Mouse (Mus musculus): ENCODE data around the gene Leo1. TPM values are rescaled to one million over a fixed set of nuclear protein-coding genes. Genes with fewer than 3 reads are reported as not detected.
"Not testable (repeated sequence)": the region's sequence is repeated elsewhere in the genome, so short reads cannot be mapped to it uniquely, and the experiment has no call there.

Gene Leo1
- total and polyA plus RNA-seq, 3 experiments: 43.1 to 60.7 (median 49.9) TPM

DNA sequence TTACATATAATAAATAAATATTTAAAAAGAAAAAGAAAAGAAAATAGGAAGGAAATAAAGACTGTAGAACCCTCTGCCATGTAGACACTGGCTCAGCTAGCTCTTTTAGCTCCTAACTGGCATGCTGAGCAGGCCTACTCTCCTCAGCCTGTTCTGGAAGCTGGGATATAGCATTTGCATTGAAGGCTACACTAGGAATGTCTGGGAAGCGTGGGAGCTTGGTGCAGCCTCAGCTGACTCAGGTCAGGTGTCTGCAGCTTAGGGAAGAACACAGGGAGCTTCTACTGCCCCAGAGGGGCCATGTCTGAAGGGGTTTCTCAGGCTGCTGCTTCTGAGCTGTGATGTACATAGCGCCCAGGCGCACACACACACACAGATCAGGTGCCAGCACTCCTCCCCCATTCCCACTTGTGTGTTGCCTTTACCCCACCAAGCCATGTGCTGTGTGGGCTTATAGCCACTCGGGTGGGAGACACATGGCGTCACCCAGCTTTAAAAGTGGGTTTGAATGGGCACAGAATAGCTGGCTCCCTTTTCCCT, 39.3 kb downstream of the Leo1 start:
- peaks cover 23 to 76% of the 10 kb centered on the region in 2 experiments for H3K36me3 ChIP-seq (replicated peaks in 1 of 2; ENCODE audit: control insufficient read depth in 1 of 2, insufficient read depth in 1 of 2, low read length in 1 of 2)
- no peaks in the 10 kb centered on the region for H3K79me2 ChIP-seq (replicated peaks; ENCODE audit: control insufficient read depth, extremely low read depth, insufficient read depth, poor library complexity, severe bottlenecking)

GRCm38 (mm10) chr9:75485231-75485630, 43.9 kb downstream of the Leo1 start:
- TF ChIP-seq PAX5 (IDR thresholded peaks at IDR 0.05; ENCODE audit: low read length) (no peak), BHLHE40 (IDR thresholded peaks at IDR 0.05; ENCODE audit: low read depth, low read length) (no peak), MEF2A (IDR thresholded peaks at IDR 0.05; ENCODE audit: borderline replicate concordance, low read depth, low read length) (no peak), JUND (conservative IDR thresholded peaks at IDR 0.05; ENCODE audit: low read depth, low read length) (no peak), GABPA (IDR thresholded peaks at IDR 0.05; ENCODE audit: insufficient replicate concordance, low read depth, low read length) (no peak), MYC (IDR thresholded peaks at IDR 0.05; ENCODE audit: low read depth, low read length) (no peak), USF1 (IDR thresholded peaks at IDR 0.05; ENCODE audit: low read depth, low read length) (no peak), MAX (IDR thresholded peaks at IDR 0.05; ENCODE audit: low read length) (no peak), KAT2A (IDR thresholded peaks at IDR 0.05; ENCODE audit: insufficient replicate concordance, low read length) (no peak), CHD1 (IDR thresholded peaks at IDR 0.05; ENCODE audit: low read depth, low read length) (no peak), MAZ (IDR thresholded peaks at IDR 0.05; ENCODE audit: low read depth, low read length) (no peak), ZC3H11A (IDR thresholded peaks at IDR 0.05; ENCODE audit: low read depth, low read length) (no peak), USF2 (conservative IDR thresholded peaks at IDR 0.05; ENCODE audit: low read depth, low read length) (no peak)
- Histone ChIP-seq H3K27me3 (replicated peaks) (no peaks in the 10 kb centered on the region), H3K4me3 (replicated peaks in 1 of 3; ENCODE audit: low read depth in 2 of 3, low read length in 2 of 3, poor library complexity in 1 of 3) (no peak overlapping the region), H3K4me2 (ENCODE audit: insufficient read depth, low read depth, poor library complexity, severe bottlenecking) (no peak overlapping the region), H3K79me2 (replicated peaks; ENCODE audit: control insufficient read depth, extremely low read depth, insufficient read depth, poor library complexity, severe bottlenecking) (no peaks in the 10 kb centered on the region), H3K36me3 (replicated peaks in 1 of 2; ENCODE audit: control insufficient read depth in 1 of 2, insufficient read depth in 1 of 2, low read length in 1 of 2) (peaks cover 27 to 62% of the 10 kb centered on the region in 2 experiments), H3K27ac (ENCODE audit: insufficient read depth, low read depth) (no peak overlapping the region), H3K9me3 (replicated peaks; ENCODE audit: low read length) (peaks cover 9% of the 10 kb centered on the region), H3K9ac (ENCODE audit: insufficient read depth, low read depth) (no peak overlapping the region), H3K4me1 (ENCODE audit: control insufficient read depth in 1 of 2, insufficient read depth in 2 of 2) (no peaks in the 10 kb centered on the region)
- in situ Hi-C loops (cut with MboI; ENCODE audit: low pct_ligation_motif_present, low pct_unique_long_range_greater_than_20kb, low sequenced_read_pairs): no loop called here
- no peak for DNase-seq (ENCODE audit: extremely low read depth)
- dilution Hi-C loops (cut with MboI; ENCODE audit: extremely low pct_ligation_motif_present, extremely low pct_unique_long_range_greater_than_20kb, low sequenced_read_pairs): no loop called here

More for the DNA sequence above, 39.3 kb downstream of the Leo1 start:
- DNase-seq (ENCODE audit: extremely low read depth): no peak
- H3K4me3 ChIP-seq (replicated peaks in 1 of 3; ENCODE audit: low read depth in 2 of 3, low read length in 2 of 3, poor library complexity in 1 of 3): no peak overlapping the region
- no peak overlapping the region for H3K9ac ChIP-seq (ENCODE audit: insufficient read depth, low read depth)
- TF ChIP-seq JUND (conservative IDR thresholded peaks at IDR 0.05; ENCODE audit: low read depth, low read length): no peak
- no peak for TF ChIP-seq POLR2AphosphoS2 (IDR thresholded peaks at IDR 0.05; ENCODE audit: low read depth, low read length)
- TF ChIP-seq MAX (IDR thresholded peaks at IDR 0.05; ENCODE audit: low read length): no peak
- TF ChIP-seq SMC3 (IDR thresholded peaks at IDR 0.05; ENCODE audit: low read depth, low read length): no peak
- no peak for TF ChIP-seq E2F4 (IDR thresholded peaks at IDR 0.05; ENCODE audit: insufficient replicate concordance, low read depth, low read length)
- no peak for TF ChIP-seq GABPA (IDR thresholded peaks at IDR 0.05; ENCODE audit: insufficient replicate concordance, low read depth, low read length)
- no peak for TF ChIP-seq TBP (conservative IDR thresholded peaks at IDR 0.05; ENCODE audit: low read depth, low read length)
- no peak for TF ChIP-seq KAT2A (IDR thresholded peaks at IDR 0.05; ENCODE audit: insufficient replicate concordance, low read length)
- TF ChIP-seq BHLHE40 (IDR thresholded peaks at IDR 0.05; ENCODE audit: low read depth, low read length): no peak
- no peak for TF ChIP-seq POLR2A (IDR thresholded peaks at IDR 0.05; ENCODE audit: low read depth, low read length)
- no peak for TF ChIP-seq SIN3A (IDR thresholded peaks at IDR 0.05; ENCODE audit: low read length)
- TF ChIP-seq JUN (IDR thresholded peaks at IDR 0.05; ENCODE audit: insufficient read depth, low read depth, low read length): no peak
- TF ChIP-seq ELF1 (IDR thresholded peaks at IDR 0.05; ENCODE audit: low read depth, low read length): no peak
- TF ChIP-seq CTCF (conservative IDR thresholded peaks at IDR 0.05 in 1 of 2, IDR thresholded peaks at IDR 0.05 in 1 of 2; ENCODE audit: low read depth in 2 of 2, low read length in 2 of 2): no peak
- no peak for TF ChIP-seq USF1 (IDR thresholded peaks at IDR 0.05; ENCODE audit: low read depth, low read length)
- TF ChIP-seq TCF12 (IDR thresholded peaks at IDR 0.05; ENCODE audit: low read depth, low read length): no peak
- no peak overlapping the region for H3K27ac ChIP-seq (ENCODE audit: insufficient read depth, low read depth)
- no peaks in the 10 kb centered on the region for H3K9me3 ChIP-seq (replicated peaks; ENCODE audit: low read length)
- H3K4me2 ChIP-seq (ENCODE audit: insufficient read depth, low read depth, poor library complexity, severe bottlenecking): no peak overlapping the region
- peaks cover 0 to 5% of the 10 kb centered on the region in 2 experiments; a peak in 1 of 4 replicates for H3K4me1 ChIP-seq (ENCODE audit: control insufficient read depth in 1 of 2, insufficient read depth in 2 of 2)
- no peaks in the 10 kb centered on the region for H3K27me3 ChIP-seq (replicated peaks)
- dilution Hi-C loops (cut with MboI; ENCODE audit: extremely low pct_ligation_motif_present, extremely low pct_unique_long_range_greater_than_20kb, low sequenced_read_pairs) (no loop called here), in situ Hi-C loops (cut with MboI; ENCODE audit: low pct_ligation_motif_present, low pct_unique_long_range_greater_than_20kb, low sequenced_read_pairs) (no loop called here)

GRCm38 (mm10) chr9:75488255-75488654, 46.9 kb downstream of the Leo1 start:
- H3K27ac ChIP-seq (ENCODE audit: insufficient read depth, low read depth); H3K9me3 ChIP-seq (replicated peaks; ENCODE audit: low read length); H3K27me3 ChIP-seq (replicated peaks); in situ Hi-C loops (cut with MboI; ENCODE audit: low pct_ligation_motif_present, low pct_unique_long_range_greater_than_20kb, low sequenced_read_pairs); dilution Hi-C loops (cut with MboI; ENCODE audit: extremely low pct_ligation_motif_present, extremely low pct_unique_long_range_greater_than_20kb, low sequenced_read_pairs); H3K4me3 ChIP-seq (replicated peaks in 1 of 3; ENCODE audit: low read depth in 2 of 3, low read length in 2 of 3, poor library complexity in 1 of 3); H3K4me1 ChIP-seq (ENCODE audit: control insufficient read depth in 1 of 2, insufficient read depth in 2 of 2); H3K79me2 ChIP-seq (replicated peaks; ENCODE audit: control insufficient read depth, extremely low read depth, insufficient read depth, poor library complexity, severe bottlenecking); H3K4me2 ChIP-seq (ENCODE audit: insufficient read depth, low read depth, poor library complexity, severe bottlenecking); DNase-seq (ENCODE audit: extremely low read depth); H3K9ac ChIP-seq (ENCODE audit: insufficient read depth, low read depth): not testable (repeated sequence)
- H3K36me3 ChIP-seq (replicated peaks in 1 of 2; ENCODE audit: control insufficient read depth in 1 of 2, insufficient read depth in 1 of 2, low read length in 1 of 2): peaks cover 9 to 39% of the 10 kb centered on the region in 2 experiments
